Mouse (Mus musculus): ENCODE results near the gene Ceacam20.
A peak's percentile ranks its signal among the peaks of the same experiment; 100 is the strongest.
"Not testable (repeated sequence)": the region's sequence is repeated elsewhere in the genome, so short reads cannot be mapped to it uniquely, and the experiment has no call there.

Gene Ceacam20

DNA sequence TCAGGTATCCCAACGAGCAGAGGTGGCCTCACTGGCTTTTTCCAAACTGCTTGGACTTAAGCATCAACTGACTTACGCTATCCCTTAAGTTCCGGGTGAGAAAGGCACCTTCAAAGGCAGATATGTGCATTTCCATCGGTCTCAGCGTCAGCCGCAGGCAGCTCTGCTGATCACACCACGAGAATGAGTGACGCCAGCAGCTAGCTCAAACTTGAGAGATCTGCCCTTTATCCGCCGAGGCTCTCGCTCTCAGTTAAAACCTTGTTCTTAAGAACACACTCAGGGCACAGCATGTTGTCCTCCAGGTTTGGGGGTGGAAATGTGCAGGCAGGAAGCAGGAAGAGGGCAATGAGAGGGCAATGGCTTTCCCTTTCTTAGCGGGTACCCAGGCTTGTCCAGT, 16.3 kb upstream of the Ceacam20 start:
- DNase-seq (ENCODE audit: low spot score in 2 of 2) = no peak

DNA sequence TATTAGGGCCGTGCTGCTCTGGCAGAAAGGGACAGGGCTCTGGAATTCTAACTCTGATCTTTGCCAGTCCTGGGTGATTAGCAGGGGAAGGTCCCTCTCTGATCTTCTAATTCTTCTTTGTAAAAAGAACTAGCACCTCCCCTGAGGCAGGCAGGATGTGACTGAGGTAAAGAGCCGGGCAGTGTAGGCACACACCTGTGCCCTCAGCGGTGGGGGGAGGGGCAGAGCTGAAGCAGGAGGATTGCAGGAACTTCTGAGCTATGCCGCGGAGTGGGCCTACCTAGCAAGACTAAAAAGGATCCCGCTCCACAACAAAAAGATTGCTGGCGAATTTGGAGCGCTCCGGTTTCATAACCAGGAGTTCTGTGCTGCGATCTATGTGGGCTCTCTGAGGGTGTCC, 15.2 kb upstream of the Ceacam20 start:
- no peak for DNase-seq (ENCODE audit: low spot score in 2 of 2)

DNA sequence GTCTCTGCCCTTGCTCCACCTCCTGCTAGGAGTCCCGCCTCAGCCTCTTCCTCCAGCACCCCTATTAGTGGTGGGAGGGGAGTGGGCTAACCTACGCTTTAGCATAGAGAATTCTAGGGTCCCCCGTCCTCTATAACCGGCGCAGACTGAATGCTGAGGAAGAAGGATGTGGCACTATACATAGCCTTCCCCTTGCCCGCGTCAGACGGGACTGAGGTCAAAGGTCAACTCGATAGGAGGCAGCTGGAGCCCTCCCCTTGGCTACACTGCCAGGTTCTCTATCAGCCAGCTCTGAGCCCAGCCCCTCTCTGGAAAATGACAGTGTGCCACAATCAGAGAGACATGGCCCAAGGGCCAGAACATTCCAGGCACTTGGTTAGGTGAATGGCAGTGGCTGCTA, 14.6 kb upstream of the Ceacam20 start, which contains the start of gene Igsf23:
Igsf23 (minus strand) TSS at position 168 of the 400 bp plus-strand sequence.
- DNase-seq (ENCODE audit: low spot score in 2 of 2) = no peak

DNA sequence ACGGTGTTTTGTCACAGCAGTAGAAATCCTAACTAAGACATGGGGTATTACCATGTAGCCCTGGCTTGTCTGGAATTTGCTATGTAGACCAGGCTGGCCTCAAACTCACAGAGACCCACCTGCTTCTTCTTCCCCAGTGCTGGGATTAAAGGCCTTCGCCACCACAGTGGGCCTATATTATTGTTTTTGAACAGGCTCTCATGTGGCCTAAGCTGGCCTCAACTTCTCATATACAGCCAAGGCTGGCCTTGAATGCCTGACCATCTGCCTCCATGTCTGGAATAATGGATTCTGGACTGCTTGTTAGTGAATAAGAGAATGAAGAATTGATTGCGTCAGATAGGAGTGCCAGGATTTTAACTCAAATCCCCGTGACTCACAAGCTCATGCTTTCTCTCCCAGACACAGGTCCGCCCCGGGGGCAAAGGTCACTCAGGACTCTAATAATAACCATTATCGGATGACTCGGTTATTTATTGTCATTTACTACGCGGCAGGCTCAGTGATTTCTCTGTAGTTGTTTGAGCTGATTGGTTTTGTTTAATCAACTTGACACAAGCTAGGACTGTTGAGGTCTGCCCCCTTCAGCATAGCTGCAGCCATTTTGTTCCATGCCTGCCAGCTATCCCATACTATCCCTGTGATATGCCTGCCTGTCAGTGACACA, 12.8 kb upstream of the Ceacam20 start:
- DNase-seq (ENCODE audit: low spot score in 2 of 2) = no peak

DNA sequence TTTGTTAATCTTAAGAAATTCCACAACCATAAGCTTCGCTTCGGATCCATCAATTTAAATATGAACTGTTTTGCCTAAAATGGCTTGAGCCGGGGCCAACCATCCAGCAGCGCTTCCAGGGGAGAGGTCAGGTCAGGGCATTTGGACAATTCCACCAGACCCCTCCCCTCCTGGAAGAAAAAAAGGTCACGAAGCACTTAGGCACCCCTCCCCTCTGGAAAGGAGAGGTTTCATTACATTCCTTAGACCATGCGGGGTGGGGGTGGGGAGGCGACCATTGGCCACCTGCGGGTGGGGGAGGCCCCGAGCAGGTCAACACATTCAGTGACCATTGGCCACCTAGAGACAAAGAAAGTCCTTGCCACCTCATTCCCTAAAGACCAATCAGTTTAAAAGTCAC, 12.2 kb upstream of the Ceacam20 start:
- no peak for DNase-seq (ENCODE audit: low spot score in 2 of 2)

DNA sequence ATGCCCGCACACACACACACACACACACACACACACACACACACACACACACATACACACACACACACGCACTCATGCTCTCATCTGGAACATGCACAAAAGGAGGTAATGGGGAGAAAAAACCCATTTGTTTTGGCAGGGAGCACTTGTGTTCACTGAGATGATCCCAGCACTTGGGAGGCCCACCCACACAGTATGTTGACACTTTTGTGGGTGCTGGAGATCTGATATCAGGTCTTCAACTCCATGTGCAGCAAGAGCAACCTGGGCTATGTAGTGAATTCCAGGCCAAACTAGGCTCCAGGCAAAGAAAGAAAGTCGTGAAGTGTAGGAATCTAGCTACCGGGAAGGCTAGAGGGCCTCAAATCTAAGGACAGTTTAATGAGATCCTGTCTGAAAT, 9.4 kb upstream of the Ceacam20 start:
- DNase-seq (ENCODE audit: low spot score in 2 of 2) = no peak

DNA sequence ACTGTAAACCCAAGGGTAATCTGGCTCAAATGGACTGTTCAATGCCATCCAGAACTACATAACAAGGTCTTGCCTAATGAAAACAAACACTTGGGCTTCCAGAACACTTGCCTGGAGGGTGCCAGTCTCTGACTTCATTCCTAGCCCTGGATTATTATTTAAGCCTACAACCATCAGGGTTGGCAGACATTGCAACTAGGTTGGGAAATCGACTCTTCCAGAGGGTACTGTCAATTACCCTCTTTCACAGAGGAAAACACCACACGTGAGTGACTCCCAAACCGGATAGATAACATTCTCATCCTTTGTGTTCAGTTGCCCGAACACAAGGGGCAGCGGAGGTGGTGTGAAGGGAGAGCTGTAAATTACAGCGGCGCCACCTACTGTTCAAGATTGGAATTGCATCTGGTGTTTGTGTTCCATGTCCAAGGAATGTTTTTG, 8.9 kb upstream of the Ceacam20 start:
- DNase-seq (ENCODE audit: low spot score in 2 of 2) = peak; percentile 80 to 85

DNA sequence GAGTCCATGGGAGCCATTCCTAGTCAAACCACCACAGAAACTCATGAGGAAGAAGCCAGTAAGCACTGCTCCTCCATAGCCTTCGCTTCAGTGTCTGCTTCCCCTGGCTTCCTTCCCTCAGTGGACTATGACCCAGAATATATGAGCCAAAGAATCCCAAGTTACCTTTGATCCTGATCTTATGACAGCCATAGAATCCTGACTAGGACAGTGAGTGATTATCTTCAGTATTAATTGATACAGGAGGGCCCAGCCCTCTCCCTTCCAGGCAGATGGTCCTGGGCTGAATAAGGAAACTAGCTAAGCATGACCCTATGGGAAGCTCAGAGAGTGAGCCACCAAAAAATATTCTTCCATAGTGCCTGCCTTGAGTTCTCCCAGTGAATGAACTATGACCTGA, 2.8 kb upstream of the Ceacam20 start:
- no peak for DNase-seq (ENCODE audit: low spot score in 2 of 2)

DNA sequence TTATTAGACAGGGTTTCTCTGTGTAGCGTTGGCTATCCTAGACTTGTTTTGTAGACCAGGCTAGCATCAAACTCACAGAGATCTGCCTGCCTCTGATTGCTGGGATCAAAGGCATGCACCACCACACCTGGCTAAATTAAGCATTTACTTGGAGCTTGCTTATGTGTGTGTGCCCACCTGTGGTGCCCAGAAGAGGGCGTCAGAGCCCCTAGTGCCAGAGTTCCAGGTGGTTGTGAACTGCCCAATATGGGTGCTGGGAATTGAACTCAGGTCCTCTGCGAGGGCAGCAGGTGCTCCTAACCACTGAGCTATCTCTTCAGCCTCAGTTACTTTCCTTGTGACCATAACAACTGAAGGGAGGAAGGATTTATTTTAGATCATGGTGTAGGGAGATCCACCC, 3.9 kb downstream of the Ceacam20 start:
- DNase-seq (ENCODE audit: low spot score in 2 of 2) = no peak

DNA sequence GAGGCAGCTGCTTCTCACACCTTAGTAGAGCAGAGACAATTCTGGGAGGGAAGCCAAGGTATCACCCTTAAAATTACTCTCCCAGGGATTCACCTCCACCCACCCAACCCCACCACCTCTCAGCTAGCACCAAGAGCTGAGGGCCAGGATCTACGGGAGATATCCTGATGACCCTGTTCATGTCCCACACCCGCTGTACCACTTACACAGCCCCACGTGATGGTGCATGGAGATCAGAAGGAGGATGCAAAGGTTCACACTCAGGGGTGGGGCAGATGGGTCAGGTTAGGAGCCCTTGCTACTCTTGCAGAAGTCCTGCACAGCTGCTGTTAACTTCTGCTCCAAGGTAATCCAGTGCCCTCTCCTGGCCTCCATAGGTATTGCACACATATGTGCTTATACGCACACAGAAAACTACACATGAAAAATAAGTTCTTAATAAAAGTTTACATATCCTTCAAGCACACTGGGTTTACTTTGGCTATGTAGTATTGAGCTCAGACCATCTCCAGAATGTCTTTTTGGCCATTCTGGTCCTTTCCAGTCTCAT, 4.4 kb downstream of the Ceacam20 start:
- no peak for DNase-seq (ENCODE audit: low spot score in 2 of 2)

DNA sequence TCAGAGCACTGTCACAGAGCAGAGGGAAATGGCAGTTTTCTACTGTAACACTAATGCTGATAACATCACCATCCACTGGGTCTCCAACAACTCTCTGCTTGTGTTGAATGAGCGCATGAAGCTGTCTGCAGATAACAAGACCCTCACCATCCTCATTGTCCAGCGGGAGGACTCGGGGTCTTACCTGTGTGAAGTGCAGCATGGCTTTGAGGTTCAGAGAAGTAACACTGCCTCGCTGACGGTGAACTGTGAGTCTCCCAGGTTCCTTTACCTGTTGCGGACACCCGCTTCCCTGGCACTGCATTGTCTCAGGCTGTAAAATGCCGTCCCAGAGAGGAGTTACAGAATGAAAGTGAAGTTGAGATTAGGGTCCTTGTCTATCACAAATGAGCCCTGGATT, 5.0 kb downstream of the Ceacam20 start:
- no peak for DNase-seq (ENCODE audit: low spot score in 2 of 2)

DNA sequence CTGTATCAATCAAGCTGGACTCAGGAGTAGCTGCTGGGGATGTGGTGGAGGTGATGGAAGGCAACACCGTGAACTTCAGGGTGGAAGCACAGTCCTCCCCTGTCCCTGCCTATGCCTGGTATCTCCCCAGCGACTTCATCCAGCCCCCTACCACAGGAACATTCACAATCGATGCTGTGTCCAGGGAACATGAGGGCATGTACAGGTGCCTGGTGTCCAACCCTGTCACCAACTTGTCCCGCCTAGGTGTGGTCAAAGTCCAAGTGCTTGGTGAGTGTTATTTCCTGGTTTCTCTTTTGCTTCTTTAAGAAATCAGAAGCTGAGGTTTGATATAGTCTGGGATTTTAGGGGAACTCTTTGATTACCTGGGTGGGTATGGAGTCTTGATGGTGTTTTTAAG, 6.3 kb downstream of the Ceacam20 start:
- DNase-seq (ENCODE audit: low spot score in 2 of 2) = no peak

DNA sequence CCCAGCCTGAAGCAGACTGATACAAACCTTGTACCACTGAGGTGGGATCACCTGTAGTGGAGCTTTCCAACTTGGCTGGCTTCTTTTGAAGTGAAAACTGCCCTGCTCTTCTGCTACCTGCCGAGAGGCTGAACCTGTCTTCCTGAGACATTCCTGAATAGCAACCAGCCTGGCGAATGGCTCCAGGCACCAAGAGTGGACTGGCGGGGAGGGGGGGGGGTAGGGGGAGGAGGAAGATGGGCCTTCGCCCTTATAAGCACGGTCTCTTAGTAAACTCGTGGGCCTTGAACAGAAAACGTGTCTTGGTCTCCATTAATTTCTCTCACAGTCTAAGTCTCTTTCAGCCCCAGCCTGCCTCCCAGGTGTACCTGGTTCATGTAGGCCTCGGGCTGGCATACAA, 26.0 kb downstream of the Ceacam20 start, which contains the start of gene Nlrp9b:
Nlrp9b (plus strand) TSS at position 301 of the 400 bp plus-strand sequence.
- not testable (repeated sequence) for DNase-seq (ENCODE audit: low spot score in 2 of 2)

DNA sequence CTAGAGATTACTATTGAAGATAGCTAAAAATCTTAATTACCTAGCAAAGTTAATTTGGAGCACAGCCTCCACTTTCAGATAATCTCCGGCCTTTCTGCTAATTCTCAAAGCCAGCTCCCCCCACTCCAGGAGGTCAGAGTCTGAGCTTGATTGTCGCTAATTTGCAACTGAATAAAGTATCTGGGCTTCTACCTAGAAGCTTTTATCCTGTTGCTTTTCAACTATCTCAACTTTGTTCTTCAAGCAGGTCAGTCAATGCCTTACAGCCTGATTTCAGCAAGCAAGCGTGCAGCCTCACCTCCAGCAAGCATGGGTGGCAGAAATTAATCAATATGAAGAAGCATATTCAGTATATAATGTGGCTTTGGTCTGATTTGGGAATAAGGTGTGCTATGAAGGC, 31.5 kb downstream of the Ceacam20 start:
- DNase-seq (ENCODE audit: low spot score in 2 of 2) = not testable (repeated sequence)

DNA sequence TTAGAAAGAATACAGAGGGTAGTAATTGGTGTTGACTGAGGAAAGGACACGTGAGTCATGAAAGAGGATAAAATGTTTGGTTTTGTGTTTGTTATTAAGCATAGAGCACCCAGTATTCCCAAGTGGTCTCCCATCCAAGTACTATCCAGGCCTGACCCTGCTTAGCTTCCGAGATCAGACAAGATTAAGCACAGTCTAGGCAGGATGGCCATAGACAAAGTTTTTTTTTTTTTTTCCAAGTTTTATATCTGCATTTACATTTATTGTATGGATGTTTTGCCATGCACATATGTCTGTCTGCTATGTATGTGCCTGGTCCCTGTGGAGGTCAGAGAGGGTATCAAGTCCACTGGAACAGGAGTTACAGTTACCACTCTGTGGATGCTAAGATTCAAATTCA, 44.8 kb downstream of the Ceacam20 start:
- DNase-seq (ENCODE audit: low spot score in 2 of 2) = no peak

All from right cerebral cortex, postnatal 36 days (tissue).